Mouse (Mus musculus) hindbrain, embryonic 11.5 days (tissue): ENCODE measurements at regions not wholly inside any gene's neighbourhood (a gene's known extent, or its start where the extent isn't known, plus 50 kb on each side); places are given as distances from the start of the nearest gene placed in this dataset.

ENCODE experiments used
- ATAC-seq: fragments of 200-750 bp; cut with Nextera tagmentation; 2 replicates; pipeline ENCODE4 v1.8.0; 2017; ENCODE audit warnings: mild to moderate bottlenecking, moderate TSS enrichment, moderate library complexity; ENCODE audit not compliant: low FRiP score
- DNase-seq: peaks from one replicate; pipeline ENCODE4 v3.0.0-alpha.2; 2015; ENCODE audit warnings: low spot score
- H3K27ac ChIP-seq: fragments of 300-500 bp; sonication (generic); 2 replicates; pipeline ENCODE4 v1.5.1; 2014; ENCODE audit warnings: mild to moderate bottlenecking, low read depth, low read length
- H3K27me3 ChIP-seq: fragments of 300-500 bp; sonication (generic); 2 replicates; pipeline ENCODE4 v1.6.1; 2014; ENCODE audit warnings: mild to moderate bottlenecking, low read length, moderate library complexity, mixed read lengths; ENCODE audit not compliant: control insufficient read depth, insufficient read depth
- H3K36me3 ChIP-seq: fragments of 300-500 bp; sonication (generic); 2 replicates; pipeline ENCODE4 v1.6.1; 2014; ENCODE audit warnings: mild to moderate bottlenecking, low read length, moderate library complexity, mixed read lengths; ENCODE audit not compliant: control insufficient read depth, insufficient read depth
- H3K4me1 ChIP-seq: fragments of 300-500 bp; sonication (generic); replicated peaks from 2 replicates; pipeline ENCODE4 v1.6.1; 2014; ENCODE audit warnings: low read length, mixed read lengths; ENCODE audit not compliant: control insufficient read depth, insufficient read depth
- H3K4me2 ChIP-seq: fragments of 300-500 bp; sonication (generic); replicated peaks from 2 replicates; pipeline ENCODE4 v1.6.1; 2014; ENCODE audit warnings: mild to moderate bottlenecking, low read depth, low read length
- H3K4me3 ChIP-seq: fragments of 300-500 bp; sonication (generic); 2 replicates; pipeline ENCODE4 v1.5.1; 2014; ENCODE audit warnings: low read depth, low read length
- H3K9ac ChIP-seq: fragments of 300-500 bp; sonication (generic); 2 replicates; pipeline ENCODE4 v1.6.1; 2014; ENCODE audit warnings: low read depth, low read length
- H3K9me3 ChIP-seq: fragments of 300-500 bp; sonication (generic); 2 replicates; pipeline ENCODE4 v1.6.1; 2016; ENCODE audit warnings: low read length; ENCODE audit not compliant: control insufficient read depth
- WGBS: fragments of 180-500 bp; shearing (Covaris S2); extraction: QIAGEN DNeasy Blood & Tissue Kit; methylation state at CpG from one replicate; pipeline ENCODE4 v1.1.7; 2014; 5-methylcytosine and 5-hydroxymethylcytosine counted together

GRCm38 (mm10) chr7:34558615-34559343 lies 97.8 kb downstream of the Kctd15 start:
- DNase-seq (no peak), ATAC-seq (no peak)
- no peaks in the 10 kb centered on the region for H3K27me3 ChIP-seq
- H3K36me3 ChIP-seq: no peaks in the 10 kb centered on the region
- no peak overlapping the region for H3K4me2 ChIP-seq
- WGBS: 79% methylated on average over 8 of the region's 8 CpGs
- no peaks in the 10 kb centered on the region for H3K4me1 ChIP-seq
- no peak overlapping the region for H3K9ac ChIP-seq
- no peaks in the 10 kb centered on the region for H3K9me3 ChIP-seq
- H3K27ac ChIP-seq: no peak overlapping the region
- no peak overlapping the region for H3K4me3 ChIP-seq

- 82% methylated on average over 6 of the region's 6 CpGs for WGBS
- DNase-seq (no peak), ATAC-seq (no peak)
Observed at GRCm38 (mm10) chr7:34555196-34555595, 101.3 kb downstream of the Kctd15 start.

GRCm38 (mm10) chr7:34546609-34547316 lies 109.8 kb downstream of the Kctd15 start:
- H3K4me2 ChIP-seq: no peak overlapping the region
- no peaks in the 10 kb centered on the region for H3K36me3 ChIP-seq
- no peak for ATAC-seq
- H3K9me3 ChIP-seq: no peaks in the 10 kb centered on the region
- no peaks in the 10 kb centered on the region for H3K27me3 ChIP-seq
- H3K9ac ChIP-seq: no peak overlapping the region
- no peak overlapping the region for H3K4me3 ChIP-seq
- H3K4me1 ChIP-seq: no peaks in the 10 kb centered on the region
- WGBS: 88% methylated on average over 19 of the region's 19 CpGs
- H3K27ac ChIP-seq: no peak overlapping the region
- DNase-seq: no peak

More at GRCm38 (mm10) chr7:34555196-34555595, 101.3 kb downstream of the Kctd15 start:
- Histone ChIP-seq H3K4me2 (no peak overlapping the region), H3K9ac (no peak overlapping the region), H3K36me3 (no peaks in the 10 kb centered on the region), H3K4me3 (no peak overlapping the region), H3K9me3 (no peaks in the 10 kb centered on the region), H3K27me3 (no peaks in the 10 kb centered on the region), H3K27ac (no peak overlapping the region), H3K4me1 (no peaks in the 10 kb centered on the region)

- Histone ChIP-seq H3K9me3 (no peaks in the 10 kb centered on the region), H3K4me2 (no peak overlapping the region), H3K9ac (no peak overlapping the region), H3K27ac (no peak overlapping the region), H3K4me1 (no peaks in the 10 kb centered on the region), H3K27me3 (no peaks in the 10 kb centered on the region), H3K36me3 (no peaks in the 10 kb centered on the region), H3K4me3 (no peak overlapping the region)
- 89% methylated on average over 11 of the region's 11 CpGs for WGBS
- DNase-seq (no peak), ATAC-seq (no peak)
Observed at GRCm38 (mm10) chr7:34545906-34546305, 110.6 kb downstream of the Kctd15 start.

- WGBS: 78% methylated on average over 4 of the region's 4 CpGs
- DNase-seq (peak; percentile 22), ATAC-seq (no peak)
- no peak overlapping the region for H3K4me3 ChIP-seq
- no peak overlapping the region for H3K9ac ChIP-seq
- no peak overlapping the region for H3K27ac ChIP-seq
- H3K36me3 ChIP-seq: no peaks in the 10 kb centered on the region
- H3K4me1 ChIP-seq: no peaks in the 10 kb centered on the region
- H3K9me3 ChIP-seq: no peaks in the 10 kb centered on the region; the same call in 1 of the 2 replicates
- no peak overlapping the region for H3K4me2 ChIP-seq
- H3K27me3 ChIP-seq: no peaks in the 10 kb centered on the region
Observed at GRCm38 (mm10) chr7:34541906-34542305, 114.6 kb downstream of the Kctd15 start.

GRCm38 (mm10) chr7:34541000-34541399 lies 115.5 kb downstream of the Kctd15 start:
- no peaks in the 10 kb centered on the region; the same call in 1 of the 2 replicates for H3K9me3 ChIP-seq
- no peaks in the 10 kb centered on the region for H3K4me1 ChIP-seq
- DNase-seq (no peak), ATAC-seq (no peak)
- no peak overlapping the region for H3K4me2 ChIP-seq
- H3K9ac ChIP-seq: no peak overlapping the region
- no peak overlapping the region for H3K27ac ChIP-seq
- no peaks in the 10 kb centered on the region for H3K36me3 ChIP-seq
- 72% methylated on average over 4 of the region's 4 CpGs for WGBS
- no peak overlapping the region for H3K4me3 ChIP-seq
- no peaks in the 10 kb centered on the region for H3K27me3 ChIP-seq

- ATAC-seq: no peak
Observed at GRCm38 (mm10) chr7:34539856-34540255, 116.7 kb downstream of the Kctd15 start.

GRCm38 (mm10) chr7:34538310-34539055 lies 118.0 kb downstream of the Kctd15 start:
- no peaks in the 10 kb centered on the region for H3K27me3 ChIP-seq
- no peak overlapping the region for H3K9ac ChIP-seq
- no peaks in the 10 kb centered on the region for H3K36me3 ChIP-seq
- no peak overlapping the region for H3K27ac ChIP-seq
- H3K4me1 ChIP-seq: no peaks in the 10 kb centered on the region
- WGBS: 86% methylated on average over 20 of the region's 20 CpGs
- no peak for DNase-seq
- ATAC-seq: no peak
- H3K4me3 ChIP-seq: no peak overlapping the region
- no peaks in the 10 kb centered on the region; the same call in 1 of the 2 replicates for H3K9me3 ChIP-seq
- H3K4me2 ChIP-seq: no peak overlapping the region

More at GRCm38 (mm10) chr7:34539856-34540255, 116.7 kb downstream of the Kctd15 start:
- Histone ChIP-seq H3K4me2 (no peak overlapping the region), H3K27ac (no peak overlapping the region), H3K9me3 (no peaks in the 10 kb centered on the region; the same call in 1 of the 2 replicates), H3K36me3 (no peaks in the 10 kb centered on the region), H3K27me3 (no peaks in the 10 kb centered on the region), H3K9ac (no peak overlapping the region), H3K4me3 (no peak overlapping the region), H3K4me1 (no peaks in the 10 kb centered on the region)
- 96% methylated on average over 2 of the region's 2 CpGs for WGBS
- no peak for DNase-seq
